In the genomic region with DNA sequence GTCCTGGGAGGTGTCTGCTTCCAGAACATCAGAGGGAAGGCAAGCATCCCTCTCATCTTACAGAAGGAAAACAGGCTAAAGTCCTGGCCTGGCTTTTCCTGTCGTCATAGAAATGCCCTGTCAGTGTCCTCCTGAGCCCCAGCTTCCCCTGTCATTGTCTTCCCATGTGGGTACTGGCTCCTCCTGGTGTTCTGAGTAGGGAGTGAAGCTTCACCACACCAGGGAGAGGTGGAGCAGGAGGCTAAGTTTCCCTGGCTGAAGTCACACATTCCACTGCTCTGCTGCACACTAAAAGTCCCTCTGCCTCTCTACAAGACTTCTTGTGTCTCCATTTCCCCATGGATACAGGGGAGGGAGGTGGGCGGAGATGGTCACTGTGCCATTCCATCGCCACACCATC, we compare ENCODE assay signal across 19 mouse cellular contexts. TPM values are rescaled to one million over a fixed set of nuclear protein-coding genes. Genes with fewer than 3 reads are reported as not detected.
A peak's percentile ranks its signal among the peaks of the same experiment; 100 is the strongest.
DNase-seq lines count a peak whose midpoint lies in the region; ATAC-seq and TF ChIP-seq lines count a peak whose summit lies in the region.
"Had no signal": no experiment of that assay in that cellular context is flagged by ENCODE, and none has a peak within 500 bp of the region (broad histone marks: within the 10 kb centered on the region; RNA-seq: fewer than 3 reads in every experiment).

No protein-coding gene starts in this region.

- H3K36me3 ChIP-seq in hindbrain, postnatal 0 days (ENCODE audit: insufficient read depth, low read length), result peaks cover 4% of the 10 kb centered on the region; the same call in 1 of the 2 replicates
- H3K36me3 ChIP-seq in hindbrain, embryonic 11.5 days (ENCODE audit: control insufficient read depth, insufficient read depth, low read length), result no peaks in the 10 kb centered on the region
- 0 out of 2 replicates have a peak, but pooled peaks cover 12% of the 10 kb centered on the region for H3K36me3 ChIP-seq in lung, postnatal 0 days (ENCODE audit: insufficient read depth, low read length)

- no peak overlapping the region for H3K4me3 ChIP-seq in hindbrain, postnatal 0 days (ENCODE audit: low read length)
- H3K4me3 ChIP-seq in hindbrain, embryonic 11.5 days (ENCODE audit: low read depth, low read length), result no peak overlapping the region
- H3K4me3 ChIP-seq in lung, postnatal 0 days (ENCODE audit: low read depth, low read length), result no peak overlapping the region
- H3K4me3 ChIP-seq in lung, adult 2 months (replicated peaks; ENCODE audit: extremely low read depth, low read depth, low read length), result no peak overlapping the region
- H3K4me3 ChIP-seq: embryonic facial prominence, embryonic 10.5 days; forebrain, embryonic 13.5 days; heart, embryonic 12.5 days; left cerebral cortex, adult 2 months; liver, embryonic 15.5 days had no signal

- no peak overlapping the region for H3K27ac ChIP-seq in hindbrain, postnatal 0 days
- no peak overlapping the region for H3K27ac ChIP-seq in hindbrain, embryonic 11.5 days (ENCODE audit: low read depth, low read length)
- H3K27ac ChIP-seq in lung, postnatal 0 days (ENCODE audit: low read length), result no peak overlapping the region
- H3K27ac ChIP-seq: embryonic facial prominence, embryonic 10.5 days; forebrain, embryonic 13.5 days; left cerebral cortex, adult 2 months; liver, embryonic 15.5 days had no signal

- TF ChIP-seq CTCF in hindbrain, postnatal 0 days (IDR thresholded peaks at IDR 0.05; ENCODE audit: low read depth), result peak; percentile 34
- TF ChIP-seq CTCF in lung, postnatal 0 days (IDR thresholded peaks at IDR 0.05), result 0 out of 2 replicates have a peak, but pooled peaks have one; percentile 21
- TF ChIP-seq CTCF in lung, adult 2 months (IDR thresholded peaks at IDR 0.05; ENCODE audit: insufficient read depth, low read length), result no peak

- DNase-seq in hindbrain, postnatal 0 days (ENCODE audit: low spot score), result no peak
- DNase-seq in hindbrain, embryonic 11.5 days (ENCODE audit: low spot score), result no peak
- no peak for DNase-seq in lung, postnatal 0 days (ENCODE audit: low spot score)
- DNase-seq in lung, adult 2 months, result no peak
- DNase-seq in MN1 (ENCODE audit: low spot score), result peak; percentile 47
- no peak for DNase-seq in frontal cortex, postnatal 10 days (ENCODE audit: low spot score in 2 of 2)
- DNase-seq: cerebellum, postnatal 10 days; heart, postnatal 36 days; kidney, postnatal 10 days; lung, postnatal 4 days; right cerebral cortex, postnatal 14 days; thymus, adult 18-20 months had no signal

- no peak for TF ChIP-seq POLR2A in lung, adult 2 months (IDR thresholded peaks at IDR 0.05; ENCODE audit: borderline replicate concordance, extremely low read depth, low read depth, low read length)

- TF ChIP-seq EP300 in lung, postnatal 0 days (IDR thresholded peaks at IDR 0.05), result no peak

- no peak overlapping the region for H3K4me2 ChIP-seq in hindbrain, postnatal 0 days (ENCODE audit: low read depth, low read length)
- no peak overlapping the region for H3K4me2 ChIP-seq in hindbrain, embryonic 11.5 days (replicated peaks; ENCODE audit: low read depth, low read length)
- H3K4me2 ChIP-seq in lung, postnatal 0 days (replicated peaks; ENCODE audit: low read depth, low read length), result no peak overlapping the region
- H3K4me2 ChIP-seq: forebrain, embryonic 13.5 days; heart, embryonic 12.5 days; liver, embryonic 15.5 days; midbrain, embryonic 11.5 days had no signal

- H3K9me3 ChIP-seq in hindbrain, postnatal 0 days (ENCODE audit: low read length), result no peaks in the 10 kb centered on the region
- no peaks in the 10 kb centered on the region for H3K9me3 ChIP-seq in hindbrain, embryonic 11.5 days (ENCODE audit: control insufficient read depth, low read length)
- no peaks in the 10 kb centered on the region for H3K9me3 ChIP-seq in lung, postnatal 0 days (ENCODE audit: low read length)
- H3K9me3 ChIP-seq: embryonic facial prominence, embryonic 10.5 days; forebrain, embryonic 13.5 days; heart, embryonic 12.5 days; liver, embryonic 15.5 days had no signal

- no peaks in the 10 kb centered on the region for H3K4me1 ChIP-seq in hindbrain, postnatal 0 days (ENCODE audit: insufficient read depth, low read length)
- no peaks in the 10 kb centered on the region for H3K4me1 ChIP-seq in hindbrain, embryonic 11.5 days (replicated peaks; ENCODE audit: control insufficient read depth, insufficient read depth, low read length)
- H3K4me1 ChIP-seq in lung, postnatal 0 days (ENCODE audit: insufficient read depth, low read depth, low read length), result no peaks in the 10 kb centered on the region
- no peaks in the 10 kb centered on the region for H3K4me1 ChIP-seq in lung, adult 2 months (ENCODE audit: control insufficient read depth, insufficient read depth, low read length)
- H3K4me1 ChIP-seq: embryonic facial prominence, embryonic 10.5 days; forebrain, embryonic 13.5 days; heart, embryonic 12.5 days; liver, embryonic 15.5 days had no signal

- no peaks in the 10 kb centered on the region for H3K27me3 ChIP-seq in hindbrain, postnatal 0 days (ENCODE audit: insufficient read depth, low read length)
- H3K27me3 ChIP-seq in hindbrain, embryonic 11.5 days (ENCODE audit: control insufficient read depth, insufficient read depth, low read length), result no peaks in the 10 kb centered on the region
- no peaks in the 10 kb centered on the region for H3K27me3 ChIP-seq in lung, postnatal 0 days (replicated peaks; ENCODE audit: insufficient read depth, low read length)
- H3K27me3 ChIP-seq: forebrain, embryonic 13.5 days; heart, embryonic 12.5 days; liver, embryonic 15.5 days had no signal

- no peak overlapping the region for H3K9ac ChIP-seq in hindbrain, postnatal 0 days (replicated peaks; ENCODE audit: low read length)
- no peak overlapping the region for H3K9ac ChIP-seq in hindbrain, embryonic 11.5 days (ENCODE audit: low read depth, low read length)
- no peak overlapping the region for H3K9ac ChIP-seq in lung, postnatal 0 days (replicated peaks; ENCODE audit: low read depth)
- H3K9ac ChIP-seq: forebrain, embryonic 13.5 days; heart, embryonic 12.5 days; liver, embryonic 15.5 days had no signal

- no peak for ATAC-seq in hindbrain, postnatal 0 days
- no peak for ATAC-seq in hindbrain, embryonic 11.5 days (ENCODE audit: low FRiP score)
- ATAC-seq in lung, postnatal 0 days, result no peak
- no peak for ATAC-seq in inflammation-experienced regulatory T-cells, adult 6 months
- ATAC-seq: forebrain, embryonic 13.5 days had no signal

- WGBS in hindbrain, postnatal 0 days, result 67% methylated on average over 3 of the region's 3 CpGs
- 63% methylated on average over 3 of the region's 3 CpGs for WGBS in hindbrain, embryonic 11.5 days
- WGBS in lung, postnatal 0 days, result 54% methylated on average over 3 of the region's 3 CpGs
- WGBS in lung, adult 2 months, result 73% methylated on average over 3 of the region's 3 CpGs

RNA-seq across cellular contexts. Expression of a gene that starts 12.7 kb away (rescaled TPM):
- total RNA-seq in hindbrain, postnatal 0 days (2014; rRNA removed), result 30.0 and 30.2 TPM in 2 replicates
- 16.0 and 17.9 TPM in 2 replicates for polyA plus RNA-seq in hindbrain, postnatal 0 days (2015; fragmentation: Nextera tagmentation; extraction: Ambion mirVana)
- polyA plus RNA-seq in hindbrain, embryonic 11.5 days (2014; fragmentation: Nextera tagmentation; extraction: Ambion mirVana), result 10.4 and 12.2 TPM in 2 replicates
- polyA plus RNA-seq in lung, postnatal 0 days (2015; fragmentation: Nextera tagmentation; extraction: Ambion mirVana), result 14.8 and 15.7 TPM in 2 replicates
- polyA plus RNA-seq in lung, adult 2 months (2012; rRNA removed), result 95.6 and 106 TPM in 2 replicates
- polyA plus RNA-seq in inflammation-experienced regulatory T-cells, adult 6 months (2017; shearing (Covaris generic)), result 10 to 100 TPM; 20.7 to 27.4 (median 23.2) TPM

RNA-seq across cellular contexts. Expression of a gene that starts 21.2 kb away (rescaled TPM):
- 278 and 298 TPM in 2 replicates for total RNA-seq in hindbrain, postnatal 0 days (2014; rRNA removed)
- polyA plus RNA-seq in hindbrain, postnatal 0 days (2015; fragmentation: Nextera tagmentation; extraction: Ambion mirVana), result 443 and 477 TPM in 2 replicates
- 574 and 582 TPM in 2 replicates for polyA plus RNA-seq in hindbrain, embryonic 11.5 days (2014; fragmentation: Nextera tagmentation; extraction: Ambion mirVana)
- polyA plus RNA-seq in lung, postnatal 0 days (2015; fragmentation: Nextera tagmentation; extraction: Ambion mirVana), result 281 and 298 TPM in 2 replicates
- 127 and 129 TPM in 2 replicates for polyA plus RNA-seq in lung, adult 2 months (2012; rRNA removed)
- 10 to 100 TPM; 78.5 to 96.4 (median 94.8) TPM for polyA plus RNA-seq in inflammation-experienced regulatory T-cells, adult 6 months (2017; shearing (Covaris generic))

RNA-seq across cellular contexts. Expression of a gene that starts 50.6 kb away (rescaled TPM):
- total RNA-seq in hindbrain, postnatal 0 days (2014; rRNA removed), result 255 and 263 TPM in 2 replicates
- 103 and 105 TPM in 2 replicates for polyA plus RNA-seq in hindbrain, postnatal 0 days (2015; fragmentation: Nextera tagmentation; extraction: Ambion mirVana)
- 1.9 and 3.3 TPM in 2 replicates for polyA plus RNA-seq in hindbrain, embryonic 11.5 days (2014; fragmentation: Nextera tagmentation; extraction: Ambion mirVana)
- 0.04 TPM in 1 of 2 replicates, not detected in the other for polyA plus RNA-seq in lung, postnatal 0 days (2015; fragmentation: Nextera tagmentation; extraction: Ambion mirVana)
- 2.9 and 5.2 TPM in 2 replicates for polyA plus RNA-seq in lung, adult 2 months (2012; rRNA removed)
- polyA plus RNA-seq in inflammation-experienced regulatory T-cells, adult 6 months (2017; shearing (Covaris generic)), result under 1 TPM in 1 of 3 experiments, not detected in 2; 0.40 TPM
- polyA plus RNA-seq: liver, embryonic 15.5 days had no signal

Comparison
In these comparisons a context has a peak if more than half of its experiments do, and no peak if none do; other contexts are left out.
1. RNA of a gene that starts 50.6 kb away (polyA plus RNA-seq): 103 to 105 TPM in hindbrain, postnatal 0 days; 2.9 to 5.2 TPM in lung, adult 2 months, 1.9 to 3.3 TPM in hindbrain, embryonic 11.5 days, 0.04 TPM in lung, postnatal 0 days and 0.40 TPM in inflammation-experienced regulatory T-cells, adult 6 months; every median in the first group is over 10 times any median in the second.